Mouse (Mus musculus) forebrain, embryonic 13.5 days (tissue): ENCODE measurements around the gene Hspa12b. TPM values are rescaled to one million over a fixed set of nuclear protein-coding genes. Genes with fewer than 3 reads are reported as not detected.
"Not testable (repeated sequence)": the region's sequence is repeated elsewhere in the genome, so short reads cannot be mapped to it uniquely, and the experiment has no call there.

Source experiments
- ATAC-seq: fragments of 200-750 bp; cut with Nextera tagmentation; 2 replicates; pipeline ENCODE4 v1.8.0; 2017
- H3K27ac ChIP-seq: fragments of 300-500 bp; sonication (generic); 2 replicates; pipeline ENCODE4 v1.5.1; 2015; ENCODE audit warnings: inconsistent platforms, mild to moderate bottlenecking, moderate library complexity
- H3K27me3 ChIP-seq: fragments of 300-500 bp; sonication (generic); 2 replicates; pipeline ENCODE4 v1.6.1; 2015; ENCODE audit warnings: mild to moderate bottlenecking, inconsistent platforms
- H3K36me3 ChIP-seq: fragments of 300-500 bp; sonication (generic); 2 replicates; pipeline ENCODE4 v1.6.1; 2015; ENCODE audit warnings: mild to moderate bottlenecking, inconsistent platforms; ENCODE audit not compliant: poor library complexity, severe bottlenecking
- H3K4me1 ChIP-seq: fragments of 300-500 bp; sonication (generic); 2 replicates; pipeline ENCODE4 v1.6.1; 2015; ENCODE audit warnings: inconsistent platforms
- H3K4me2 ChIP-seq: fragments of 300-500 bp; sonication (generic); 2 replicates; pipeline ENCODE4 v1.6.1; 2015; ENCODE audit warnings: inconsistent platforms, mild to moderate bottlenecking, moderate library complexity
- H3K4me3 ChIP-seq: fragments of 300-500 bp; sonication (generic); 2 replicates; pipeline ENCODE4 v1.5.1; 2015; ENCODE audit warnings: mild to moderate bottlenecking, inconsistent platforms
- H3K9ac ChIP-seq: fragments of 300-500 bp; sonication (generic); 2 replicates; pipeline ENCODE4 v1.6.1; 2015; ENCODE audit warnings: mild to moderate bottlenecking, inconsistent platforms
- H3K9me3 ChIP-seq: fragments of 300-500 bp; sonication (generic); replicated peaks from 2 replicates; pipeline ENCODE4 v1.6.1; 2016; ENCODE audit warnings: inconsistent platforms
- WGBS: fragments of 180-500 bp; shearing (Covaris S2); methylation state at CpG from one replicate; pipeline ENCODE4 v1.1.7; 2015; 5-methylcytosine and 5-hydroxymethylcytosine counted together
- polyA plus RNA-seq: library from polyadenylated mRNA; unstranded; fragments of >200 nt; fragmentation: Nextera tagmentation; extraction: Ambion mirVana; gene quantifications from 2 replicates; pipeline ENCODE4 v1.2.1, GENCODE M21; 2015

The Hspa12b gene
- polyA plus RNA-seq, 1 experiment from 2014 or later, result 2.4 TPM

GRCm38 (mm10) chr2:131104021-131104420 is 23.1 kb upstream of the Hspa12b start:
- Histone ChIP-seq H3K27me3 (no peaks in the 10 kb centered on the region), H3K9ac (no peak overlapping the region), H3K36me3 (no peaks in the 10 kb centered on the region), H3K4me3 (no peak overlapping the region), H3K27ac (no peak overlapping the region), H3K4me2 (no peak overlapping the region), H3K9me3 (no peaks in the 10 kb centered on the region), H3K4me1 (no peaks in the 10 kb centered on the region)
- WGBS, result 89% methylated on average over 4 of the region's 4 CpGs
- no peak for ATAC-seq

GRCm38 (mm10) chr2:131105061-131105460 is 22.0 kb upstream of the Hspa12b start:
- H3K4me3 ChIP-seq, H3K27me3 ChIP-seq, H3K9ac ChIP-seq, ATAC-seq, H3K9me3 ChIP-seq, H3K4me2 ChIP-seq, H3K4me1 ChIP-seq, H3K27ac ChIP-seq, H3K36me3 ChIP-seq: not testable (repeated sequence)
- 63% methylated on average over 4 of the region's 4 CpGs for WGBS

- no peak overlapping the region for H3K4me3 ChIP-seq
- H3K9me3 ChIP-seq, result no peaks in the 10 kb centered on the region
- no peak for ATAC-seq
- no peak overlapping the region for H3K4me2 ChIP-seq
- no peaks in the 10 kb centered on the region for H3K27me3 ChIP-seq
- no peak overlapping the region for H3K27ac ChIP-seq
- WGBS, result 93% methylated on average over 5 of the region's 5 CpGs
- no peaks in the 10 kb centered on the region for H3K36me3 ChIP-seq
- H3K4me1 ChIP-seq, result no peaks in the 10 kb centered on the region
- no peak overlapping the region for H3K9ac ChIP-seq
Measured at GRCm38 (mm10) chr2:131105989-131106388, 21.1 kb upstream of the Hspa12b start.

GRCm38 (mm10) chr2:131118968-131119574 is 8.0 kb upstream of the Hspa12b start:
- Histone ChIP-seq H3K9ac (no peak overlapping the region), H3K27ac (no peak overlapping the region), H3K27me3 (no peaks in the 10 kb centered on the region), H3K36me3 (no peaks in the 10 kb centered on the region), H3K4me1 (no peaks in the 10 kb centered on the region), H3K9me3 (no peaks in the 10 kb centered on the region), H3K4me2 (no peak overlapping the region), H3K4me3 (no peak overlapping the region)
- ATAC-seq, result no peak
- WGBS, result 82% methylated on average over 2 of the region's 2 CpGs

- Histone ChIP-seq H3K4me1 (peaks cover 12% of the 10 kb centered on the region), H3K9me3 (no peaks in the 10 kb centered on the region), H3K4me3 (no peak overlapping the region), H3K36me3 (no peaks in the 10 kb centered on the region), H3K27me3 (no peaks in the 10 kb centered on the region; the same call in 1 of the 2 replicates), H3K9ac (no peak overlapping the region), H3K27ac (no peak overlapping the region), H3K4me2 (no peak overlapping the region)
- ATAC-seq, result no peak
- 76% methylated on average over 3 of the region's 3 CpGs for WGBS
Measured at GRCm38 (mm10) chr2:131124166-131124565, 2.9 kb upstream of the Hspa12b start.

GRCm38 (mm10) chr2:131125157-131125963 is 1.7 kb upstream of the Hspa12b start:
- no peak for ATAC-seq
- H3K9ac ChIP-seq, result no peak overlapping the region
- 91% methylated on average over 9 of the region's 9 CpGs for WGBS
- no peaks in the 10 kb centered on the region; the same call in 1 of the 2 replicates for H3K27me3 ChIP-seq
- no peak overlapping the region for H3K27ac ChIP-seq
- H3K4me1 ChIP-seq, result peaks cover 12% of the 10 kb centered on the region
- H3K4me2 ChIP-seq, result no peak overlapping the region
- no peak overlapping the region for H3K4me3 ChIP-seq
- H3K9me3 ChIP-seq, result no peaks in the 10 kb centered on the region
- no peaks in the 10 kb centered on the region for H3K36me3 ChIP-seq

GRCm38 (mm10) chr2:131125964-131126815 is 890 bp upstream of the Hspa12b start:
- WGBS, result 43% methylated on average over 9 of the region's 9 CpGs
- no peak overlapping the region for H3K9ac ChIP-seq
- no peaks in the 10 kb centered on the region for H3K36me3 ChIP-seq
- H3K4me1 ChIP-seq, result peaks cover 12% of the 10 kb centered on the region
- no peak overlapping the region for H3K4me2 ChIP-seq
- no peaks in the 10 kb centered on the region for H3K9me3 ChIP-seq
- H3K27me3 ChIP-seq, result no peaks in the 10 kb centered on the region; the same call in 1 of the 2 replicates
- no peak overlapping the region for H3K27ac ChIP-seq
- ATAC-seq, result no peak
- no peak overlapping the region for H3K4me3 ChIP-seq

- Histone ChIP-seq H3K4me2 (peak overlapping the region; percentile 86), H3K9ac (no peak overlapping the region), H3K27me3 (no peaks in the 10 kb centered on the region; the same call in 1 of the 2 replicates), H3K4me3 (no peak overlapping the region), H3K9me3 (no peaks in the 10 kb centered on the region), H3K27ac (no peak overlapping the region), H3K36me3 (no peaks in the 10 kb centered on the region), H3K4me1 (peaks cover 12% of the 10 kb centered on the region)
- ATAC-seq, result no peak
- WGBS, result 92% methylated on average over 5 of the region's 5 CpGs
Measured at GRCm38 (mm10) chr2:131128211-131128610, 1.1 kb downstream of the Hspa12b start.

- ATAC-seq, result no peak
- H3K4me3 ChIP-seq, result no peak overlapping the region
- no peaks in the 10 kb centered on the region for H3K9me3 ChIP-seq
- H3K4me1 ChIP-seq, result peaks cover 12% of the 10 kb centered on the region
- H3K36me3 ChIP-seq, result no peaks in the 10 kb centered on the region
- H3K4me2 ChIP-seq, result no peak overlapping the region
- WGBS, result 87% methylated on average over 3 of the region's 3 CpGs
- no peak overlapping the region for H3K9ac ChIP-seq
- H3K27me3 ChIP-seq, result no peaks in the 10 kb centered on the region; the same call in 1 of the 2 replicates
- no peak overlapping the region for H3K27ac ChIP-seq
Measured at GRCm38 (mm10) chr2:131128636-131129157, 1.6 kb downstream of the Hspa12b start.

- no peaks in the 10 kb centered on the region for H3K9me3 ChIP-seq
- no peak overlapping the region for H3K4me2 ChIP-seq
- no peak overlapping the region for H3K27ac ChIP-seq
- no peak overlapping the region for H3K4me3 ChIP-seq
- H3K36me3 ChIP-seq, result no peaks in the 10 kb centered on the region
- H3K9ac ChIP-seq, result no peak overlapping the region
- H3K27me3 ChIP-seq, result no peaks in the 10 kb centered on the region; the same call in 1 of the 2 replicates
- 85% methylated on average over 5 of the region's 5 CpGs for whole genome bisulfite sequencing
- peaks cover 12% of the 10 kb centered on the region for H3K4me1 ChIP-seq
- ATAC-seq, result no peak
Measured at GRCm38 (mm10) chr2:131129836-131130235, 2.8 kb downstream of the Hspa12b start.

GRCm38 (mm10) chr2:131130849-131131248 is 3.8 kb downstream of the Hspa12b start:
- Histone ChIP-seq H3K9me3 (no peaks in the 10 kb centered on the region), H3K27ac (no peak overlapping the region), H3K27me3 (no peaks in the 10 kb centered on the region; the same call in 1 of the 2 replicates), H3K36me3 (no peaks in the 10 kb centered on the region), H3K4me3 (no peak overlapping the region), H3K4me1 (peaks cover 12% of the 10 kb centered on the region), H3K9ac (no peak overlapping the region), H3K4me2 (no peak overlapping the region)
- 94% methylated on average over 2 of the region's 2 CpGs for WGBS
- no peak for ATAC-seq
